Mouse (Mus musculus) forebrain, embryonic 12.5 days (tissue): Measurements from ENCODE around the gene Mcpt9. TPM values are rescaled to one million over a fixed set of nuclear protein-coding genes. Genes with fewer than 3 reads are reported as not detected.
"Not testable (repeated sequence)": the region's sequence is repeated elsewhere in the genome, so short reads cannot be mapped to it uniquely, and the experiment has no call there.

Experiments
- ATAC-seq: fragments of 200-750 bp; cut with Nextera tagmentation; 2 replicates; pipeline ENCODE4 v1.8.0; 2017; ENCODE audit warnings: moderate TSS enrichment; ENCODE audit not compliant: low FRiP score
- H3K27ac ChIP-seq: fragments of 300-500 bp; sonication (generic); 2 replicates; pipeline ENCODE4 v1.5.1; 2016; ENCODE audit warnings: mild to moderate bottlenecking
- H3K27me3 ChIP-seq: fragments of 300-500 bp; sonication (generic); 2 replicates; pipeline ENCODE4 v1.6.1; 2016; ENCODE audit warnings: mild to moderate bottlenecking
- H3K36me3 ChIP-seq: fragments of 300-500 bp; sonication (generic); replicated peaks from 2 replicates; pipeline ENCODE4 v1.6.1; 2016; ENCODE audit warnings: mild to moderate bottlenecking
- H3K4me1 ChIP-seq: fragments of 300-500 bp; sonication (generic); 2 replicates; pipeline ENCODE4 v1.6.1; 2016
- H3K4me2 ChIP-seq: fragments of 300-500 bp; sonication (generic); 2 replicates; pipeline ENCODE4 v1.6.1; 2016; ENCODE audit warnings: mild to moderate bottlenecking, moderate library complexity
- H3K4me3 ChIP-seq: fragments of 300-500 bp; sonication (generic); replicated peaks from 2 replicates; pipeline ENCODE4 v1.5.1; 2016; ENCODE audit warnings: mild to moderate bottlenecking
- H3K9ac ChIP-seq: fragments of 300-500 bp; sonication (generic); 2 replicates; pipeline ENCODE4 v1.6.1; 2016; ENCODE audit warnings: mild to moderate bottlenecking
- H3K9me3 ChIP-seq: fragments of 300-500 bp; sonication (generic); 2 replicates; pipeline ENCODE4 v1.6.1; 2016
- WGBS: fragments of 180-500 bp; shearing (Covaris S2); methylation state at CpG from one replicate; pipeline ENCODE4 v1.1.7; 2016; 5-methylcytosine and 5-hydroxymethylcytosine counted together
- polyA plus RNA-seq: library from polyadenylated mRNA; unstranded; fragments of >200 nt; fragmentation: Nextera tagmentation; extraction: Ambion mirVana; gene quantifications from 2 replicates; pipeline ENCODE4 v1.2.1, GENCODE M21; 2016

Mcpt9 gene
- not detected in 2 replicates for polyA plus RNA-seq

GRCm38 (mm10) chr14:56030395-56030794 is at the start of gene Mcpt9:
Gene Mcpt9, minus strand, starts transcription at chr14:56030495.
- ATAC-seq, H3K36me3 ChIP-seq, H3K4me3 ChIP-seq, H3K9ac ChIP-seq, H3K27me3 ChIP-seq, H3K4me1 ChIP-seq, H3K27ac ChIP-seq, H3K9me3 ChIP-seq, H3K4me2 ChIP-seq: not testable (repeated sequence)
- 84% methylated on average over 3 of the region's 3 CpGs for WGBS

GRCm38 (mm10) chr14:56062213-56062612 is 31.9 kb upstream of the Mcpt9 start, which contains the start of gene Mcpt4:
Gene Mcpt4, minus strand, starts transcription at chr14:56062313.
- H3K9ac ChIP-seq, ATAC-seq, H3K4me1 ChIP-seq, H3K9me3 ChIP-seq, H3K4me3 ChIP-seq, H3K36me3 ChIP-seq, H3K4me2 ChIP-seq, H3K27ac ChIP-seq, H3K27me3 ChIP-seq: not testable (repeated sequence)
- WGBS, result 75% methylated on average over 3 of the region's 3 CpGs

- Histone ChIP-seq H3K36me3 (no peaks in the 10 kb centered on the region), H3K4me3 (no peak overlapping the region), H3K27ac (no peak overlapping the region), H3K9me3 (no peaks in the 10 kb centered on the region), H3K9ac (no peak overlapping the region), H3K27me3 (no peaks in the 10 kb centered on the region), H3K4me2 (no peak overlapping the region), H3K4me1 (no peaks in the 10 kb centered on the region)
- 83% methylated on average over 4 of the region's 4 CpGs for WGBS
- ATAC-seq, result no peak
Measured at GRCm38 (mm10) chr14:56057722-56058121, 27.4 kb upstream of the Mcpt9 start.

GRCm38 (mm10) chr14:56055408-56055807 is 25.1 kb upstream of the Mcpt9 start:
- Histone ChIP-seq H3K4me2 (no peak overlapping the region), H3K4me3 (no peak overlapping the region), H3K4me1 (no peaks in the 10 kb centered on the region), H3K9me3 (no peaks in the 10 kb centered on the region), H3K27ac (no peak overlapping the region), H3K36me3 (no peaks in the 10 kb centered on the region), H3K27me3 (no peaks in the 10 kb centered on the region), H3K9ac (no peak overlapping the region)
- no peak for ATAC-seq
- WGBS, result 90% methylated on average over 3 of the region's 3 CpGs

- not testable (repeated sequence) for H3K4me3 ChIP-seq, H3K4me2 ChIP-seq, H3K9ac ChIP-seq, H3K27ac ChIP-seq, H3K9me3 ChIP-seq, H3K27me3 ChIP-seq, ATAC-seq, H3K4me1 ChIP-seq, H3K36me3 ChIP-seq
- WGBS, result 74% methylated on average over 1 of the region's 1 CpGs
Measured at GRCm38 (mm10) chr14:56041792-56042191, 11.5 kb upstream of the Mcpt9 start, which contains the start of gene Mcpt2. Gene Mcpt2, plus strand, starts transcription at chr14:56042041.

- 86% methylated on average over 2 of the region's 2 CpGs for WGBS
- no peak for ATAC-seq
- H3K9me3 ChIP-seq, result no peaks in the 10 kb centered on the region
Measured at GRCm38 (mm10) chr14:56034433-56034832, 4.1 kb upstream of the Mcpt9 start.

GRCm38 (mm10) chr14:56021305-56021704 is 9.0 kb downstream of the Mcpt9 start:
- not testable (repeated sequence) for ATAC-seq, H3K9ac ChIP-seq, H3K36me3 ChIP-seq, H3K27me3 ChIP-seq, H3K4me1 ChIP-seq, H3K9me3 ChIP-seq, H3K4me2 ChIP-seq, H3K27ac ChIP-seq, H3K4me3 ChIP-seq
- WGBS, result 90% methylated on average over 4 of the region's 4 CpGs

More at GRCm38 (mm10) chr14:56034433-56034832, 4.1 kb upstream of the Mcpt9 start:
- no peak overlapping the region for H3K9ac ChIP-seq
- H3K4me3 ChIP-seq, result no peak overlapping the region
- H3K4me1 ChIP-seq, result no peaks in the 10 kb centered on the region
- H3K27ac ChIP-seq, result no peak overlapping the region
- no peak overlapping the region for H3K4me2 ChIP-seq
- no peaks in the 10 kb centered on the region for H3K27me3 ChIP-seq
- no peaks in the 10 kb centered on the region for H3K36me3 ChIP-seq

GRCm38 (mm10) chr14:56019446-56019845 is 10.8 kb downstream of the Mcpt9 start:
- H3K9me3 ChIP-seq, result no peaks in the 10 kb centered on the region
- H3K9ac ChIP-seq, result no peak overlapping the region
- H3K4me1 ChIP-seq, result no peaks in the 10 kb centered on the region
- WGBS, result 69% methylated on average over 1 of the region's 1 CpGs
- no peak overlapping the region for H3K27ac ChIP-seq
- no peaks in the 10 kb centered on the region for H3K36me3 ChIP-seq
- no peak overlapping the region for H3K4me2 ChIP-seq
- no peak for ATAC-seq
- H3K4me3 ChIP-seq, result no peak overlapping the region
- H3K27me3 ChIP-seq, result no peaks in the 10 kb centered on the region

GRCm38 (mm10) chr14:56017671-56018070 is 12.6 kb downstream of the Mcpt9 start, which contains the start of gene Mcpt1:
Gene Mcpt1, plus strand, starts transcription at chr14:56017971.
- H3K27ac ChIP-seq, ATAC-seq, H3K9me3 ChIP-seq, H3K4me3 ChIP-seq, H3K9ac ChIP-seq, H3K36me3 ChIP-seq, H3K4me2 ChIP-seq, H3K4me1 ChIP-seq, H3K27me3 ChIP-seq: not testable (repeated sequence)
- 84% methylated on average over 3 of the region's 3 CpGs for WGBS

- no peaks in the 10 kb centered on the region for H3K9me3 ChIP-seq
- H3K4me3 ChIP-seq, result no peak overlapping the region
- H3K27ac ChIP-seq, result no peak overlapping the region
- H3K9ac ChIP-seq, result no peak overlapping the region
- no peaks in the 10 kb centered on the region for H3K4me1 ChIP-seq
- H3K27me3 ChIP-seq, result no peaks in the 10 kb centered on the region
- H3K36me3 ChIP-seq, result no peaks in the 10 kb centered on the region
- WGBS, result 95% methylated on average over 2 of the region's 2 CpGs
- no peak for ATAC-seq
- no peak overlapping the region for H3K4me2 ChIP-seq
Measured at GRCm38 (mm10) chr14:56013924-56014323, 16.4 kb downstream of the Mcpt9 start.

GRCm38 (mm10) chr14:56013147-56013546 is 17.1 kb downstream of the Mcpt9 start:
- H3K27ac ChIP-seq, result no peak overlapping the region
- H3K4me1 ChIP-seq, result no peaks in the 10 kb centered on the region
- no peaks in the 10 kb centered on the region for H3K36me3 ChIP-seq
- WGBS, result 68% methylated on average over 3 of the region's 3 CpGs
- H3K4me2 ChIP-seq, result no peak overlapping the region
- H3K9me3 ChIP-seq, result no peaks in the 10 kb centered on the region
- no peak for ATAC-seq
- H3K4me3 ChIP-seq, result no peak overlapping the region
- no peak overlapping the region for H3K9ac ChIP-seq
- no peaks in the 10 kb centered on the region for H3K27me3 ChIP-seq

GRCm38 (mm10) chr14:55987464-55987863 is 42.8 kb downstream of the Mcpt9 start:
- 95% methylated on average over 2 of the region's 3 CpGs for WGBS

More at GRCm38 (mm10) chr14:55987464-55987863, 42.8 kb downstream of the Mcpt9 start:
- not testable (repeated sequence) for H3K27ac ChIP-seq, H3K4me1 ChIP-seq, ATAC-seq, H3K36me3 ChIP-seq, H3K4me2 ChIP-seq, H3K9ac ChIP-seq, H3K27me3 ChIP-seq, H3K9me3 ChIP-seq, H3K4me3 ChIP-seq
